11 mouse cellular contexts compared by ENCODE assay signal in genomic region chr4:95389647-95390046, GRCm38 (mm10).
DNase-seq lines count a peak whose midpoint lies in the region; ATAC-seq and TF ChIP-seq lines count a peak whose summit lies in the region.
"Had no signal": no experiment of that assay in that cellular context is flagged by ENCODE, and none has a peak within 500 bp of the region (broad histone marks: within the 10 kb centered on the region; RNA-seq: fewer than 3 reads in every experiment).

No protein-coding gene starts in this region.

- no peaks in the 10 kb centered on the region for H3K27me3 ChIP-seq in intestine, embryonic 15.5 days (replicated peaks)
- no peaks in the 10 kb centered on the region for H3K27me3 ChIP-seq in lung, embryonic 15.5 days
- H3K27me3 ChIP-seq: heart, embryonic 15.5 days had no signal

- H3K9ac ChIP-seq in ES-E14 (ENCODE audit: insufficient read depth, low read depth, low read length, poor library complexity, severe bottlenecking) = no peak overlapping the region
- no peak overlapping the region for H3K9ac ChIP-seq in intestine, embryonic 15.5 days
- no peak overlapping the region for H3K9ac ChIP-seq in lung, embryonic 15.5 days
- H3K9ac ChIP-seq: heart, embryonic 15.5 days had no signal

- H3K36me3 ChIP-seq in ES-E14 (ENCODE audit: control insufficient read depth, insufficient read depth, low read length, poor library complexity, severe bottlenecking) = no peaks in the 10 kb centered on the region
- no peaks in the 10 kb centered on the region for H3K36me3 ChIP-seq in intestine, embryonic 15.5 days
- no peaks in the 10 kb centered on the region for H3K36me3 ChIP-seq in lung, embryonic 15.5 days
- H3K36me3 ChIP-seq: heart, embryonic 15.5 days had no signal

- no peaks in the 10 kb centered on the region for H3K9me3 ChIP-seq in ES-E14 (ENCODE audit: control insufficient read depth, insufficient read depth, low read depth, low read length)
- H3K9me3 ChIP-seq in intestine, embryonic 15.5 days = no peaks in the 10 kb centered on the region
- H3K9me3 ChIP-seq in lung, embryonic 15.5 days = no peaks in the 10 kb centered on the region
- H3K9me3 ChIP-seq: heart, embryonic 15.5 days had no signal

- H3K4me2 ChIP-seq in intestine, embryonic 15.5 days (replicated peaks) = no peak overlapping the region
- H3K4me2 ChIP-seq in lung, embryonic 15.5 days = no peak overlapping the region
- H3K4me2 ChIP-seq: heart, embryonic 15.5 days had no signal

- no peak overlapping the region for H3K4me3 ChIP-seq in ES-E14 (ENCODE audit: insufficient read depth in 1 of 2, low read depth in 1 of 2, low read length in 2 of 2, poor library complexity in 1 of 2, severe bottlenecking in 1 of 2)
- H3K4me3 ChIP-seq in intestine, embryonic 15.5 days (replicated peaks) = no peak overlapping the region
- H3K4me3 ChIP-seq in lung, embryonic 15.5 days = no peak overlapping the region
- H3K4me3 ChIP-seq: heart, embryonic 15.5 days had no signal

- in situ Hi-C loops in ES-E14 (cut with MboI; ENCODE audit: low sequenced_read_pairs in 2 of 2, unreplicated experiment in 2 of 2) = no loop called here

- 42% methylated on average over 2 of the region's 2 CpGs for WGBS in intestine, embryonic 15.5 days
- WGBS in lung, embryonic 15.5 days = 28% methylated on average over 2 of the region's 2 CpGs

- DNase-seq in ES-E14 (ENCODE audit: low read depth, low spot score) = peak; percentile 34
- DNase-seq in brain, embryonic 14.5 days (ENCODE audit: low read depth) = peak; percentile 34
- no peak for DNase-seq in adrenal gland, adult 18-20 months (ENCODE audit: low spot score in 2 of 2)
- no peak for DNase-seq in right cerebral cortex, adult 18-20 months
- DNase-seq in spleen, postnatal 14 days (ENCODE audit: low spot score in 2 of 2) = no peak
- DNase-seq in right cerebral cortex, postnatal 4 days = no peak
- DNase-seq: cerebellum, postnatal 36 days; right cerebral cortex, postnatal 14 days had no signal

- ATAC-seq in intestine, embryonic 15.5 days = peak; percentile 74
- peak; percentile 69 for ATAC-seq in lung, embryonic 15.5 days (ENCODE audit: borderline replicate concordance, extremely low read depth, low FRiP score, low TSS enrichment)

- H3K4me1 ChIP-seq in ES-E14 (ENCODE audit: control insufficient read depth in 2 of 2, insufficient read depth in 2 of 2, low read length in 2 of 2, poor library complexity in 1 of 2) = peaks cover 2 to 11% of the 10 kb centered on the region in 2 experiments; a peak in 2 of 4 replicates
- H3K4me1 ChIP-seq in intestine, embryonic 15.5 days (replicated peaks) = peaks cover 11% of the 10 kb centered on the region
- peaks cover 43% of the 10 kb centered on the region for H3K4me1 ChIP-seq in lung, embryonic 15.5 days

- no peak for TF ChIP-seq CTCF in brain, embryonic 14.5 days (IDR thresholded peaks at IDR 0.05; ENCODE audit: borderline replicate concordance, extremely low read depth, insufficient read depth, insufficient read length)

- no peak for TF ChIP-seq POLR2A in brain, embryonic 14.5 days (IDR thresholded peaks at IDR 0.05; ENCODE audit: borderline replicate concordance, extremely low read depth, insufficient read depth, insufficient read length, poor library complexity, severe bottlenecking)

- H3K27ac ChIP-seq in ES-E14 (ENCODE audit: insufficient read depth, low read depth, low read length, poor library complexity, severe bottlenecking) = no peak overlapping the region
- no peak overlapping the region for H3K27ac ChIP-seq in intestine, embryonic 15.5 days
- peak overlapping the region; percentile 82 for H3K27ac ChIP-seq in lung, embryonic 15.5 days
- H3K27ac ChIP-seq: heart, embryonic 15.5 days had no signal

TF ChIP-seq in ES-E14, 5 proteins besides CTCF, POLR2A, EP300 and RAD21:
- TF ChIP-seq MAFK (IDR thresholded peaks at IDR 0.05; ENCODE audit: insufficient read depth, low read depth, low read length) (no peak), CHD2 (IDR thresholded peaks at IDR 0.05; ENCODE audit: low read depth, low read length) (no peak), HCFC1 (IDR thresholded peaks at IDR 0.05; ENCODE audit: borderline replicate concordance, insufficient read depth, low read length) (no peak), ZC3H11A (IDR thresholded peaks at IDR 0.05; ENCODE audit: borderline replicate concordance, low read depth, low read length) (no peak), ZNF384 (IDR thresholded peaks at IDR 0.05; ENCODE audit: low read depth, low read length) (no peak)
TF ChIP-seq in ES-E14: peak in this region for 0.

Comparison
In these comparisons a context has a peak if more than half of its experiments do, and no peak if none do; other contexts are left out.
1. DNase-seq: peak in ES-E14 (single experiment) and brain, embryonic 14.5 days (single experiment); none in adrenal gland, adult 18-20 months (0 of 2), right cerebral cortex, adult 18-20 months (single experiment), spleen, postnatal 14 days (0 of 2) and right cerebral cortex, postnatal 4 days (single experiment).